Mouse (Mus musculus) small intestine, adult 10 weeks (tissue): ENCODE results near the gene Msmo1. TPM values are rescaled to one million over a fixed set of nuclear protein-coding genes. Genes with fewer than 3 reads are reported as not detected.

Experiments
- polyA plus RNA-seq: library from polyadenylated mRNA; stranded (reverse); fragments of 350-450 nt; fragmentation: Illumina TruSeq; extraction: RNeasy Lipid Tissue Mini Kit (QIAGEN cat#74804); gene quantifications from one replicate; pipeline ENCODE4 v1.2.3, GENCODE M21; 2014; ENCODE audit warnings: low replicate concordance

Gene Msmo1
- polyA plus RNA-seq: 119 TPM

GRCm38 (mm10) chr8:64733271-64733943 lies at the start of gene Msmo1:
Gene Msmo1 (minus strand): TSS chr8:64733792.

GRCm38 (mm10) chr8:64692651-64693201 lies 40.9 kb downstream of the Msmo1 start, which contains the start of gene Cpe:
Gene Cpe (minus strand): TSS chr8:64693054.

Other genes with a start within 250 kb of the Msmo1 start
- 219 TPM for gene Cpe, start 40.7 kb downstream of the Msmo1 start, polyA plus RNA-seq
- 24.5 TPM for gene Klhl2, start 116.2 kb upstream of the Msmo1 start, polyA plus RNA-seq
- 15.9 TPM for gene Tmem192, start 213.4 kb upstream of the Msmo1 start, polyA plus RNA-seq